Mouse (Mus musculus) inflammation-experienced regulatory T-cells, adult 6 months (primary cell): ENCODE data around the gene Nedd4. TPM values are rescaled to one million over a fixed set of nuclear protein-coding genes. Genes with fewer than 3 reads are reported as not detected.

ENCODE experiments used
- ATAC-seq: one replicate; pipeline ENCODE4 v1.8.0; 2017
- polyA plus RNA-seq, 3 experiments: library from polyadenylated mRNA; unstranded; fragments of 100-300 nt; shearing (Covaris generic); gene quantifications; one replicate each; pipeline ENCODE4 v1.2.1; 2017

Gene Nedd4
- polyA plus RNA-seq, 3 experiments from 2014 or later, result 2.2 to 8.3 (median 2.5) TPM

DNA sequence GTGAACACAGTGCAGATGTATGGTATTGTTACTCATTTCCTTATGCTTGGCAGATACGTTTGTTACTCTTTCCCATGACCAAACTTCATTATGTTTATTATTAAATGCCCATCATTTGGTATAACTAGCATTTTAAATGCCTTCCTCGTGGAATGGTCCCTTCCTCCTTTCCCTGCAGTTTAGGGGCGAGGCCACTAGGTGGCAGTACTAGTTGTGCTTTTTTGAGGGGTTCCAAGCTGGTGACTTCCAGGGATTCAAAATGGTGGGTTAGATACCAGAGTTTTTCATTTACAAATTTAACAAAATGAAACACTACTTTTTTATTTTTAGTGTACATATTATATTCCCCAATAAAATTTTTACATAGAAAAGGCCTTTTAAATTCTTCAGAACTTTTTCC, 71.8 kb downstream of the Nedd4 start:
- no peak for ATAC-seq

DNA sequence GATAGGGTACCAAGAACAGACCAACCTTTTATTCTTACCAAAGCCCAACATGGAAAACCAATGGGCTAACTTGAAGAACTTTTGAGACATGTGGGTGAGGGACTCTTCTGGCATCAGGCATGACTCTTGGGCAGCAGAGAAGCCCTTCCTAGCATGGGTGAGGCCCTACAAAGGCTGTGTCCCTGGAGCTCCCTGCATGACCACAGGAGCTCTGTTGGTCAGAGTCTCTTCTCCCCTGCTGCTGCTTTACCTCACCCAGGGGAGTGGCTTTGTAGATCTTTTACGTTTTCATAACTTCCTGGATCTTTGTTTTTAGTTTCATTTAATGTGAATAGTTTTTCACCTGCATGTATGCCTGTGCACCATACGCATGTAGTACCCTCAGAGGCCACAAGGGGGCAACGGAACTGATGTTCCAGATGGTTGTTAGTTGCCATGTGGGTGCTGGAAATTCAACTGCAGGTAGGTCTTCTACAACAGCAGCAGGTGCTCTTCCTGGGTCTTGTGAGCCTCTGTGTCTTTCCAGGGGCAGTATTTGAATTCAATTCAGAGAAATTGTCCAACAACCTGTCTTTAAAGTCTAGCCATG, 73.8 kb downstream of the Nedd4 start:
- ATAC-seq, result no peak

DNA sequence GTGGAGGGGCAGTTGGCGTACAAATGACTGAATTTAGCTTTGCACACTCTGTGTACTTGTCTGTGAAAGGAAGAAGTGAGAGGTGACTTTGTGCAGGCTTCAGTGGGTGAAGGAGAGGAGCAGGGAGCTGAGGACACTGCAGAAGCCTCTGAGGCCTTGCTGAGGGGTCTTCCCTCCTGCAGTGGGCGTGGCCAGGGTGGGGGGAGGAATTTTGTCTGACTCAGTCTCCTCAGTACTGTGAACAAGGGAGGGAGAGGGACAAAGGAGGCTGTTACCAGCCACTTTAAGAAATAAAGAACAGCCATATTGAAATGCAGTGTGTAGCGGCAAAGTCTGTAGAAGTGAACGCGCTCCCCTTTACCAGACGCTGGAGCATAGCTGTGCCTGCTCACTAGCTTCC, 79.1 kb downstream of the Nedd4 start:
- no peak for ATAC-seq

DNA sequence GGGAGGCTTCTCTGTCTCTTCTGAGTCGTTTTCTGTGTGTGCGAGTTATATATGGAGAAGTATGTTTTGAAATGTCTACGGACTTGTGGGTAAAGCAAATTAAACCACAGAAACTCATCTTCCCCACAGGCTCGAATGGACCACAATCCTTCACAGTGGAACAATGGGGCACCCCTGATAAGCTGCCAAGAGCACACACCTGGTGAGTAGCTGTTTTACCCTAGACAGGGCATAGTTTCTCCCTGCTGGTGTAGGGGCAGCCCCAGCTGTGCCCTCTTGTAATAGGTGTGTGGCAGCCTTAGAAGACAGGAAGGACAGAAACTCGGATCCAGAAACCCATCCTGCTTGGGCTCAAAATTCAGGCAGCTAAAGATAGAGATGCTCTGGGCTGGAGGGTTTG, 84.1 kb downstream of the Nedd4 start:
- no peak for ATAC-seq

DNA sequence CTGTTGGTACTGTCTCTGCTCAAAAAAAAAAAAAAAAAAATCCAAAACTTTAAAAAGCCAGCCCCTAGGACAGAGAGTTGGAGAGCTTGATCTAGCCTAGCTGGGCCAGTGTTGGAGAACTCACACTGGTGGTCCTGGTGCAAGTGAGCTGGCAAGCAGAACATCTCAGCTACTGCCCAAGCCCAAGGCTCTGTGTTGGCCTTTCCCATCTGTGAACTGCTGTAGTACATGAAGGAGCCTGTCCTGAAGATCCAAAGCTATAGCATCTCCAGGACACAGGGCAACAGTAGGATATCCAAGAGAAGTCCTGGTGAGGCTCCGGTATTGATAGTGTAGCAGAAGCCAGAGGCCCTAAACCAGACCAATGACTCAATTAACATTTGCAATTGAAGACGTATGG, 88.1 kb downstream of the Nedd4 start:
- ATAC-seq, result no peak

DNA sequence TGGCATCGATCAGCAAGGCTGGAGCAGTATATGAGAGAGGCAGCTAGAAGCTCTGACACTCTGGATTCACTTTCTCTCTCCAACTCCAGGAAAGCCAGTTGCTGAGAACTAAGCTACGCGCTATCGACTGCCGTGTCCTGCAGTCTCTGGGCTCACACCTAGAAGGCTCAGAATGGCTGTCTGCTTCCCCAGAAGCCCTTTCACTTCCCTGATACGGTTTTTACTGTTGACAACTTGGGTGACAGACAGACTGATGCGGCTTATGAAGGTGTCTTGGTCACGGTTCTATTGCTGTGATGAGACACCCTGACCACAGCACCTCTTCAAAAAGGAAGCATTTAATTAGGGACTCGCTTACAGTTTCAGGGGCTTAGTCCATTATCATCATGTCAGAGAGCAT, 90.5 kb downstream of the Nedd4 start:
- no peak for ATAC-seq

DNA sequence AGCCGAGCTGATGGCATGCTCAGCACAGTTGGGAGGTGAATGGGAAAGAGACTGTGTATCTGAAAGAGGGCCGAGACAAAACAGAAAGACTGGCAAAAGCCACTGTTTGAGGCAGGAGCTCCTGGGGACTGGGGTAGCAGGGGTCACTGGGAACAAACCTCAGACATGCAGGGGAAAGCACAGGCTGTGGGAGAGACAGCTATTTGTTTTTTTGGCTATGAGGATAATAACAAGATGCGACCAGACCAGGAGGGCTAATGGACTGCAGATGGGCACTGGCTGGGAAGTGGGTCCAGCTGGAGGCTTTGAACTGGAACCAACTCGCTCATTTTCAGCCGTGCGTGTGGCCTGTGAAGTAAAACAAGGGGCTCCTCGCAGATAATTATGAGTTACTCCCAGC, 91.6 kb downstream of the Nedd4 start:
- no peak for ATAC-seq

DNA sequence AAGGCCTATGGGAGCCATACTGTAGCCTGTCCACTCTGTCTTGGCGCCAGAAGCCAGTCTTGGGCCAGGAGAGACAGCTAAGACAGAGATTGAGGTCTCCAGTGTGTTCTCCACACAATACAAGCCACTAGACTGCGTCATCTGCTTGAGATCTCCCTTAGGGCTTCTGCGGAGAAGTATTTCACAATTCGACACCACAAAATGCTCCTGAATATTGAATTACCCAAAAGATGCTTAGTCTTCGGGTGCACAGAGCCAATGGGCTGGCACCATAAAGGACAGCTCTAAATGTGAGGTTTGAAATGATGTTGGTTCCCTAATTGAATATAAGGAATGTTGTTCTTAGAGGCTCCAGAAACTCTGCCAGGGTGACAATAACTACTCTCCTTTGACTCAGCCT, 95.0 kb downstream of the Nedd4 start:
- no peak for ATAC-seq

DNA sequence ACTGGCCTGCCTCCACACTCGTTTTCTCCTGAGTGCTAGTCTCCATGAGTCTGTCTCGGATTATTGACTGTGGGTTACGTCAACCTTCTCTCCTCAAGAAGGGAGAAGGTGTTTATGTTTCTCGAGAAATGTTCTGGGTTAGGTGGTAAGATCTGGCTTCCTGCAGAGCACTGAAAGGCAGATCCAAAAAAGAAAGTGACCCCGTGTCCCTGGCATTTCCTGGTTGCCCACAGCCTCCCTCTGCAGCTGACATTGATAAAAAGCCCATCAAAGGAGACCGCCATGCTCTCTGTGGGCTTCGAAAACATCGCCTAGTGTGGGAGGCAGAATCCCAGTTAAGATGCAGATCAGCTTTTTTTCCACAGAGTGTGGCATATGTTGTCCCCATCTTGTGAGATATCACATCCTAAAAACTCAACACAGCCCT, 96.6 kb downstream of the Nedd4 start:
- ATAC-seq, result no peak

DNA sequence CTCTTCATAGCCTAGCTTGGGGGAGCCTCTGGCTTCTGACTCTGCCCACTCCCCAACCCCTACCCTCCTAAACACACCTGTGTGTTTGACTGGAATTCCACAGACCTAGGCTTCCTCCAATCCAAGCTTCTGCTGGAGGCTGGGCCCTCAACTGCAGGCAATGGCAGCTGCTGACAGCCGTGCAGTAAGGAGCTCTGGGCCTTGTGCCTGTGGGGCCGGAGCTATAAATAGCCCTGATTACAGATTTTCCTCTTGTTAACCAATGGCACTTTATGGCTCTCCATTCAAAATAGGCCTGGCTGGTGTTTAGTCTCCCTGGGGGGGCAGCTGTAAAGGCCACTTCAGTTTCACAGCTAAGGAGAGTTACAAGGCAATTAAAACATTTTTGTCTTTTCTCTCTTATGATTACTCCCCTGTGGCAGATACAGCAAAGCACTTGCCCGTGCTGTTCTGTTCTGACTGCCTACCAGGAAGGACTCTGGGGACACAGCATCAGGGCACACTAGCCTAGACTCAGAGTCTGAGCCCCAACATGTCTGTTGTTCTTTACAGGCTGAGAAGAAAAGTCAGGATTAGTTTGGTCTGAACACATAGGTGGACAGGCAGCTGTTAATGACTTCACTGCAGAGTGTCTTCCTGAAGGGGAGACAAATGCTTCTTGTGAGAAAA, 101.0 kb downstream of the Nedd4 start:
- no peak for ATAC-seq

DNA sequence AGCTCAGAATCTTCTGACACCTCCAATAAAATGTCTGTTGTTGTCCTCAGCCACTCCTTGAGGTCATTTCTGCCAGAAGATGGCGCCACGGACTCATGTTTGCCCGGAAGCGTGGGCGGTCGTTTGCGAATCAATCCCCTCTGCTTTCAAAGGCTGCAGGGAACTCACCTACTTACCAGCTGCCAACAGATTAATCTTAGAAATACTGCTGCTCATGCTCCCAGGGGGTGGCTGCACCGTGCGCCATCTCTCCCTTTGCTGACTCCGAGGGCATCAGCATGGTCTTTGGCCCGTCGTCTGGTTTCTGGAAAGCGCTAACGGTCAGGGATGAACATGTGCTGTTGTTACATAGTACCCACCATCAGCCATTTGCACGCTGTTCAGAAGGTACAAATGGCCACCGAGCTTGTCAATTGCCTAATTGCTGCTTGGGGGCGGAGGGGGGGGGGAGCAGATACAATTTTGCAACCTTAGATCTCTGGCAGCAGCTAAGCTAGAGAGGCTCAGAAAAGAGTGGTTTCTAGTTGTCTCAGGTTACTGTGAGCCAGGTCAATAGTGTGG, 104.7 kb downstream of the Nedd4 start:
- ATAC-seq, result peak; percentile 28

DNA sequence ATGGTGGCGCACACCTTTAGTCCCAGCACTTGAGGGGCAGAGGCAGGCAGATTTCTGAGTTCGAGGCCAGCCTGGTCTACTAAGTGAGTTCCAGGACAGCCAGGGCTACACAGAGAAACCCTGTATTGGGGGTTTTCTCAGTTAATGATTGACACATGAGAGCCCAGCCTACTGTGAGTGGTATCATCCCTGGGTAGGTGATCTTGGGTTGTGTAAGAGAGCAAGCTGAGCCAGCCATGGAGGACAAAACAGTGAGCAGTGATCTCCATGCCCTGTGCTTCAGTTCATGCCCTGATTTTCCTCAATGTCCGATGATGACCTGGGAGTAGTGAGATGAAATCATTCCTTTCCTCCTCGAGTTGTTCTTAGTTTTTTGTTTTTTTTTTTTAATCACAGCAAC, 112.9 kb downstream of the Nedd4 start:
- ATAC-seq, result no peak

DNA sequence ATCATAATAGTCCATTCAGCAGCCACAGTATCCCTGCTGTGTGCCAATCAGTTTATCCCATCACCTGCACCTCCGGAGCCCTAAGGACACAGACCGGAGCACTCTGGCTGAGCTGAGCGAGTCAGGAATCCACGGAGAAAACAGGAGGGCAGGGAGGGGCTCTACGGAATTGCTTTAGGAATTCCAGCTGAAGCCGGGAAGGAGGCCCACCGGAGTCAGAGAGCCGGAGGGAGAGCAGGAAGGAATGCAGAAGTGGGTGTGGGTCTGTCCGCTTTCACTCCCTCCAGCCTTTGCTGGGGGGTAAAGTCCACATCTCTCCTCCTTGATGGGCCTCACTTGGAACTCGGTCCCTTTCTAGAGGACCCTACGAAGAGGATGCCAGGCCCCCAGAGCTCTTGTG, 116.9 kb downstream of the Nedd4 start:
- ATAC-seq, result no peak

DNA sequence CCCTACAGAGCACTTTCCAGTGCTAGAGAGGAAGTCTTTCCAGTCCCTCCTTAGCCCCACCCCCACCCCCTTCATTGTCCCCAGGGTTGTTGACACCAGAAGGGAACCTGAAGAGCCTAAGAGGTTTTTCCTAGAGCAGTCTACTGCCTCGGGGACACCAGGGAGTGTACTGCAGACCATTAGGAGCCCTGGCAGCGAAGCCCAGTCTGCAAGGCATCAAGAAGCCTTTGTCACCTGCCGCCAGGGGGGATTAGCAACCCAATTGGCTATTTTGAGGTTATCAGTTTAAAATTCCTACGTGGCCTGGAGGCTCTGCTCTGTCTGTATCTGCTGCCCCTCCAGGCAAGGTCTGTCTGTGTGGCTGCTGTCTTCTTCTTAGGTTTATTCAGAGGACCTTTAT, 117.6 kb downstream of the Nedd4 start:
- ATAC-seq, result no peak

DNA sequence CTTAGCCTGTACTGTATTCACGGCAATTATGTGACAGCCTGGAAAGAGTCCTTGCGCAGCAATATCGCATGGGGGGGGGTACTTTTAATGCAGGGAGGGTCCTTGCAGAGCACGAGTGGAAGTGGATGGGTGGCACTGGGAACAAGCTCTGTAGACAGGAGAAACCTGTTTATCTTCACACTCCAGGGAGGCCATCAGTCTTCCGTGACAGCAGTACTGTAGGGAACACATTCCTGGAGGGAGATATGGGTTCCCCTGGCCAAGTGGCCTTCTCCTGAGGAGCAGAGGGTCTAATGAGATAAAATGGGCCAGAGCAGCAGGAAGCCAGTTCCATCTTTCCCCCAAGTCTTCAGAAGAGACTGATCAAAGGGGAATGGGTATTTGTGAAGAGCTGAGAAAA, 118.5 kb downstream of the Nedd4 start:
- no peak for ATAC-seq

DNA sequence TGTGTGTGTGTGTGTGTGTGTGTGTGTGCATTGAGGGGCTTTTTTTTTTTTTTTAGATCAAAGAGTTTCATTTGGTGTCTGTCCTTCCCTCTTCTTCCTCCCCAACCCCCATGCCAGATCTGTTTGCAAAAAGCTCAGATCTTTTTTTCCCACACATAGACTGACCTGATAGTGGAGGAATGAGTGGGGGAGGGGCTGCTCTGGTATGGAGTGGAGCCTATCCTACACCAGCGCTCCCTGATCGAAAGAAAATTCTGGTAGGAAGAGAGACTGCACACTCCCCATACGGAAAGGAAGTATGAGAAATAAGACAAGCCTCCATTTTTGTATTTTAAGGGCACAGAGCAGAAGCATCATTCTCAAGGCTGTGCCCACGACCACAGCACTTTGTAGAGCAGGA, 119.3 kb downstream of the Nedd4 start:
- no peak for ATAC-seq

DNA sequence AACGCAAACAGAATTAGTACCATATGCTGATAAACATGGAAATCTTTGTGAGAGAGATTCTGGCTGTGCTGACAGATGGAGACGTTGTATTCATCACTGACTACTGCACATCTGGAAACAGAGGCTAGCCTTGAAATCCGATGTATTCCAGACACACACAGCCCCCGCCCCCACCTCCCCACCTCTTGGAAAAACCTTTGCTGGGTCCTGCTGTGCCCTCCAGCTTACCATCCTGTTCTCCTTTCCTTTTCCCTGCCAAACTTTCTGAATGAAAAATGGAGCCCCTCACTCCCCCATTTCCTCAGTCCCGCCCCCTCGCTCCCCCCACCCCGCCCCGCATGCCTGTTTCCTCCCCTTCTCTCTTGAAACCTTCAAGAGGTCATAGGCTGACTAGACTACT, 120.0 kb downstream of the Nedd4 start:
- ATAC-seq, result no peak

DNA sequence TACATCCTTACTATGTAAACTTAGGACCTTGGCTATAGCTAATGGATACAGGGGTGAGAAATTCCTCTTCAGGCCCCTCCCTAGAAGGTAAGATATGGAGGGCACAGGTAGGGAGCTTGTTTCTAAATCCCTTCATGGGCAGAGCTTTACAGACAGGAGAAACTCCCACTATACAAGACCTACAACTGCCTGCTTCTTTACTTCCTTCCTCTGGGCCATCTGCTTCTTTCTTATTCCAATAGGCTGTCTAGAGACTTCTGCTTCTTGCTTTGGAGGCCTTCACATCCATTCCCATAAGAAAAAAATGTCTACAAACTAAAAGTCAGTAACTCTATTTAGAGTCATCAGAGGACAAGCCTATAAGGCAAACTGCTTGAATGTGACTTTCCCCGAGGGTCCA, 125.6 kb downstream of the Nedd4 start:
- ATAC-seq, result no peak

DNA sequence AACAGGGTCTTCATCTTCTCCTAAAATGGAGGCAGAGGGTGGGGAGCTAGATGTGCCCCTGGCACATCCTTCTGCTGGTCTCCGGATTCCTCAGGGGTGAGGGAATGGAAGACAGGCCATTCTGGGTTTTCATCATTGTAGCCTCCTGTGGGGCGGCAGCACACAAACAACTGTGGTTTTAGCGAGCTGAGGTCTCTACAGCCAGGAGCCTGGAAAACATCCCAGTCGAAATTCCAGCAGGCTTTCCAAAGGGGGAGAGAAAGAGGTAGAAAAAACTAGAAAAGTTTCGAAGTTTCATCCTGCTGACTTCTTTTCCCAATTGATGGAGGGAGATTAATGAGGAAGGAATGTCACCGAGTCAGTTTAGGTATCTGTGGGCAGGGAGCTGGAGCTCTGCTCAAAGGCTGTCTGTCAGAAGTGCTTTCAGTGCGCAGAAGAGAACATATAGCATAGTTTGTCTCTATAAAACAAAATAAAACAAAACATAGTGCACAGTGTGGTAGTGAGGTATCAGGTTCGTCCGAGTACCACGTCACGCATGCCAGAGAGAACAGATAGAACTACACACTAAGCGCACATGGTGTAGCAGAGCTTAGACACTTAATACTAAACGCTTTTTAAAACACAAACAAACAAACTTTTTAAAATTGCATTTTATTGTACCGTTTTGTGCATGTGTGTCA, 128.5 kb downstream of the Nedd4 start:
- no peak for ATAC-seq

DNA sequence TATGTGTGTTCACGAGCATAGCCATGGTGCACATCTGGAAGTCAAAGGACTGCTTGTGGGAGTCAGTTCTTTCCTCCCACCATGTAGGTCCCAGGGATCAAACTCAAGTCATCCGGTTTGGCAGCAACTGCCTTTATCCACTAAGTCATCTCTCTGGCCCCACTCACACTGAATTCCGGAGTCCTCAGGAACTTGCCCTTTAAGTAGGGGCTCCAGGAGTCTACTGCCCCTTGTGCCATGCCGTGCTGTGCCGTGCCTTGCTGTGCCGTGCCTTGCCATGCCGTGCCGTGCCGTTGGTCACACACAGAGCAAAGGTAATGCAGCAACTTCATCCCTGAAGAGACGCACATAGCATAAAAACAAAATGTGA, 129.1 kb downstream of the Nedd4 start:
- ATAC-seq, result no peak

DNA sequence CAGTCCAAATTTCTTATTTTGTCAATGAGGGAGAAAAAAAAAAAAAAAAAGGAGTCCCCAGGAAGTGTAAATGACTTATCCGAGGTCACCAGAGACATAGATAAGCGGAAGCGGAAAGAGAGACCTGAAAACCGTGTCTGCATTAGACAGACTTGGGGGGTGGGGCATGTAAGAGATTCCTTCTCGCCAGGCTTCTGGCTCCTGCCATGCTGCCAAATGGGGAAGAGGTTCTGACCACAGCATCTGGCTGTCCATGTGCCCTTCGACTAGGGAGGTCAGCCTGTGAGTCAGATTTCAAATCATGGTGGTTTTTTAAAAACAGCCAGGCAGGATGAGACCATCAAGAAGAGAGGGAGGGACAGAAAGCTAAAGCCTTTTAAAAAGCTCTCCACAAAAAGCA, 129.5 kb downstream of the Nedd4 start:
- ATAC-seq, result no peak

DNA sequence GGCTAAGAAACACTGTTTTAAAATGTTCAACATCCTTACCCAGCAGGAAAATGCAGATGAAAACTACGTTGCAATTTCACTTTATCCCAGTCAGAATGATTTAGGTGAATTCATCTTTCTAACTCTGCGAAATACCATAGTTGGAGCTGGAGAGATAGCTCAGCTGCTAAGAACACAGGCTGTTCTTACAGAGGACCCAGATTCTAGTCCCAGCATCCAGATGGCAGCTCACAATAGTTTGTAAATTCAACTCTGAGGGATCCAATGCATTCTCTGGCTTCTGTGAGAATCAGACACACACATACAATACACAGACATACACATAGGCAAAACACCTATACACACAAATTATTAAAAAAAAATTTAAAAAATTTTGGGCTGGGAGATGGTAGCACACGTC, 133.1 kb downstream of the Nedd4 start:
- ATAC-seq, result no peak

DNA sequence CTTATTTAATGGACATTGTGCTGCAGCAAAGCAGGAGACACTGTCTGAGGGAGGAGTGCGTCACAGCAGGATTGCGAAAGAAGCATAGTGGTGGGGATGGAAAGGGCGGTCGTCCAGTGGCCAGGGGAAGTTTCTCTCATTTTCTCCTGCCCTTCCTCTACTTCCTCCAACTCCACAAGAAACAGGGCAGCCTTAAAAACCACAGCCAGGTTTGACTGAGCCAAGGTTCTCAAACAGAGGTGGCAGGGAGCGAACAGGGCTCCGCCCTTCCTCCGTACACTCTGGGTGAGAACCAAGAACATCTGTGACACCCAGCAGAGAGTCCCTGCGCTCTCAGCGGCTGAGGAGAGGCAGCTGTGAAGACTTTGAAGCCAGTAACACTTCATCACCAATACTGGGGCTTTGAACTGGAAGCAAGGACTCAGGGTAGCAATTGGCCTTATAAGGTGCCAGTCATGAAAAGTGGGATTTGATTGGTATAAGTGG, 135.0 kb downstream of the Nedd4 start:
- no peak for ATAC-seq
